7 mouse cellular contexts compared by ENCODE assay signal in genomic region chrX:74962899-74963298, GRCm38 (mm10).
DNase-seq lines count a peak whose midpoint lies in the region; TF ChIP-seq lines count a peak whose summit lies in the region.
"Not testable (repeated sequence)": the region's sequence is repeated elsewhere in the genome, so short reads cannot be mapped to it uniquely, and the experiment has no call there.

No protein-coding gene starts in this region.

- not testable (repeated sequence) for H3K4me1 ChIP-seq in kidney, adult 2 months (ENCODE audit: control insufficient read depth, insufficient read depth, low read length)

- not testable (repeated sequence) for H3K27ac ChIP-seq in kidney, adult 2 months (ENCODE audit: insufficient read depth, low read depth, low read length)

- not testable (repeated sequence) for H3K27me3 ChIP-seq in kidney, adult 2 months (replicated peaks; ENCODE audit: control insufficient read depth, insufficient read depth, low read length)

- 7% methylated on average over 1 of the region's 2 CpGs for WGBS in kidney, adult 2 months

- not testable (repeated sequence) for H3K4me3 ChIP-seq in kidney, adult 2 months (ENCODE audit: insufficient read depth, low read depth, low read length)

- TF ChIP-seq POLR2A in kidney, adult 2 months (IDR thresholded peaks at IDR 0.05; ENCODE audit: low read depth, low read length) = not testable (repeated sequence)

- 0 out of 2 replicates have a peak, but pooled peaks have one; percentile 5 for TF ChIP-seq CTCF in kidney, adult 2 months (conservative IDR thresholded peaks at IDR 0.05; ENCODE audit: insufficient read depth, insufficient read length, low read depth, low read length)

- peak; percentile 5 for DNase-seq in ZHBTc4 (ENCODE audit: low read depth, low spot score)
- DNase-seq in cerebellum, postnatal 14 days = peak; percentile 20 to 39
- peak; percentile 3 to 48 for DNase-seq in frontal cortex, postnatal 36 days (ENCODE audit: low spot score in 2 of 2)
- peak; percentile 23 for DNase-seq in kidney, adult 2 months
- DNase-seq in left cerebral cortex, adult 11 months (ENCODE audit: low spot score) = peak; percentile 21
- peak; percentile 49 for DNase-seq in lung, postnatal 36 days
- DNase-seq in right cerebral cortex, postnatal 36 days (ENCODE audit: low spot score in 2 of 2) = peak; percentile 6 to 8

- not testable (repeated sequence) for H3K36me3 ChIP-seq in kidney, adult 2 months (ENCODE audit: control insufficient read depth, insufficient read depth, low read length)
